Mouse (Mus musculus) liver, embryonic 12.5 days (tissue): ENCODE measurements at regions not wholly inside any gene's neighbourhood (a gene's known extent, or its start where the extent isn't known, plus 50 kb on each side); places are given as distances from the start of the nearest gene placed in this dataset.

Experiments used
- ATAC-seq: fragments of 200-750 bp; cut with Nextera tagmentation; 2 replicates; pipeline ENCODE4 v1.8.0; 2017; ENCODE audit warnings: moderate number of reproducible peaks, mild to moderate bottlenecking, moderate library complexity
- H3K27ac ChIP-seq: fragments of 300-500 bp; sonication (generic); 2 replicates; pipeline ENCODE4 v1.5.1; 2016; ENCODE audit warnings: mild to moderate bottlenecking
- H3K27me3 ChIP-seq: fragments of 300-500 bp; sonication (generic); replicated peaks from 2 replicates; pipeline ENCODE4 v1.6.1; 2016; ENCODE audit warnings: mild to moderate bottlenecking, moderate library complexity
- H3K36me3 ChIP-seq: fragments of 300-500 bp; sonication (generic); 2 replicates; pipeline ENCODE4 v1.6.1; 2016; ENCODE audit warnings: mild to moderate bottlenecking, moderate library complexity
- H3K4me1 ChIP-seq: fragments of 300-500 bp; sonication (generic); 2 replicates; pipeline ENCODE4 v1.6.1; 2016
- H3K4me2 ChIP-seq: fragments of 300-500 bp; sonication (generic); 2 replicates; pipeline ENCODE4 v1.6.1; 2016; ENCODE audit warnings: mild to moderate bottlenecking, moderate library complexity
- H3K4me3 ChIP-seq: fragments of 300-500 bp; sonication (generic); 2 replicates; pipeline ENCODE4 v1.5.1; 2016; ENCODE audit warnings: mild to moderate bottlenecking, moderate library complexity
- H3K9ac ChIP-seq: fragments of 300-500 bp; sonication (generic); 2 replicates; pipeline ENCODE4 v1.6.1; 2016; ENCODE audit warnings: mild to moderate bottlenecking, moderate library complexity
- H3K9me3 ChIP-seq: fragments of 300-500 bp; sonication (generic); replicated peaks from 2 replicates; pipeline ENCODE4 v1.6.1; 2016; ENCODE audit warnings: mild to moderate bottlenecking, moderate library complexity
- WGBS: fragments of 180-500 bp; shearing (Covaris S2); methylation state at CpG from one replicate; pipeline ENCODE4 v1.1.7; 2016; ENCODE audit not compliant: insufficient replicate concordance; 5-methylcytosine and 5-hydroxymethylcytosine counted together

DNA sequence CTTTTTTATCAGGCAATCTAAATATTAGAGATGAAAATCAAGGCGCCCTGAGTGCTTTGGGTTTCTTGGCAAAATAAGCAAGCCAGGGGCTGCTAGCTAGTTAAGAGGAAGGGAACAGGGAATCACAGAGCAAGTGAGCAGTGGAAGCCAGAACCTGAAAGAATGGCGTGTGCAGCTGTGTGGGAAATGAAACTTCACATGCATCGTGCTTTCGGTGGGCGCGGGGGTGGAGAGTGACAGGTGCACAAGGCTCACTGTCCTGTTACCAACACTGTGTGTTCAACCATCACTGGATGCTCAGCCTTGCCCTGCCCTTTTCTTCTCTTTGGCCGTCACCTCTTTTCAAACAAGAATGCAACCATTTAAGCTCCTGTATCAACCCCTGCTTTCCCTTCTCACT, 501.2 kb upstream of the Tbx3 start:
- Histone ChIP-seq H3K27me3 (no peaks in the 10 kb centered on the region), H3K4me3 (no peak overlapping the region), H3K36me3 (no peaks in the 10 kb centered on the region), H3K9me3 (peaks cover 4% of the 10 kb centered on the region; the same call in 1 of the 2 replicates), H3K4me2 (no peak overlapping the region), H3K9ac (no peak overlapping the region), H3K4me1 (no peaks in the 10 kb centered on the region), H3K27ac (no peak overlapping the region)
- no peak for ATAC-seq
- WGBS: 76% methylated on average over 7 of the region's 7 CpGs

DNA sequence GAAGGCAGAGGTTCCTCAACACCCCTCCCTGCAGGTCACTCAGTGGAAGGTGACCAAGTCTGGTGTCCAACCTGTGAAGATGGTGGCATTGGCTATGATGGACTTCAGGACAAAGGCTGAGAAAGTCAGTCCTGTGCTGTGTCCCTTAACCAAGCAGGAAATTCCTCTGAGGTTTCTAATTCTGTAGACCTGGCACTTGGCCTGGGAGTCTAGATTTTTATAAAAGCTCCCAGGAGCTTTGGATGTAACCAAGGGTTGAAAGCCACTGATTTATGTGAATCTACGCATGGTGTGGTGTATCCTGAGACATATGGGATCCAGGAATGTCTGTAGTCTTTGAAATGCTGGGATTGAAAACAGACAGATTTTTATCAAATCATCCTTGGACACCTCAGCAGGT, 498.8 kb upstream of the Tbx3 start:
- WGBS: 56% methylated on average over 1 of the region's 1 CpGs

DNA sequence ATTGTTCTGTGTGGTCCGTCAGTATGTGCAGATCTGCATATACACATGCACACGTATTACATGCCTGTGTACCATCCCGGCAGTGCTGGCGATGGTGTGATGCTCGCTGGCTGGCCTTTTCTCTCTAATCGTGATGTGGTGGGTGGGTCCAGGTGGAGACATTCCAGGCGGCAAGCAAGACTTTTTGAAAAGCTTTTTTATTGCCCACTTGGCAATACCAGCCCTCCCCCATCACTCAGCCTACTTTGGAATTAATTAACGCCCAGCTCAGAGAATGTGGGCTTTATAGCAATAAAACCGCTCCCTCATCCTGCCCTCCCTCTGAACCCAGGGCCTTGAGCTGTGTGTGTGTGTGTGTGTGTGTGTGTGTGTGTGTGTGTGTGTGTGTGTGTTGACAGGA, 491.7 kb upstream of the Tbx3 start:
- no peaks in the 10 kb centered on the region for H3K27me3 ChIP-seq
- H3K4me1 ChIP-seq: no peaks in the 10 kb centered on the region
- H3K9me3 ChIP-seq: peaks cover 4% of the 10 kb centered on the region
- no peak for ATAC-seq
- WGBS: 55% methylated on average over 9 of the region's 9 CpGs
- no peak overlapping the region for H3K4me2 ChIP-seq
- no peak overlapping the region for H3K4me3 ChIP-seq
- H3K27ac ChIP-seq: no peak overlapping the region
- H3K9ac ChIP-seq: no peak overlapping the region
- H3K36me3 ChIP-seq: no peaks in the 10 kb centered on the region

More for the DNA sequence above, 498.8 kb upstream of the Tbx3 start:
- Histone ChIP-seq H3K9ac (no peak overlapping the region), H3K4me1 (no peaks in the 10 kb centered on the region), H3K9me3 (peaks cover 8% of the 10 kb centered on the region), H3K4me2 (no peak overlapping the region), H3K4me3 (no peak overlapping the region), H3K36me3 (no peaks in the 10 kb centered on the region), H3K27ac (no peak overlapping the region), H3K27me3 (no peaks in the 10 kb centered on the region)
- ATAC-seq: no peak

DNA sequence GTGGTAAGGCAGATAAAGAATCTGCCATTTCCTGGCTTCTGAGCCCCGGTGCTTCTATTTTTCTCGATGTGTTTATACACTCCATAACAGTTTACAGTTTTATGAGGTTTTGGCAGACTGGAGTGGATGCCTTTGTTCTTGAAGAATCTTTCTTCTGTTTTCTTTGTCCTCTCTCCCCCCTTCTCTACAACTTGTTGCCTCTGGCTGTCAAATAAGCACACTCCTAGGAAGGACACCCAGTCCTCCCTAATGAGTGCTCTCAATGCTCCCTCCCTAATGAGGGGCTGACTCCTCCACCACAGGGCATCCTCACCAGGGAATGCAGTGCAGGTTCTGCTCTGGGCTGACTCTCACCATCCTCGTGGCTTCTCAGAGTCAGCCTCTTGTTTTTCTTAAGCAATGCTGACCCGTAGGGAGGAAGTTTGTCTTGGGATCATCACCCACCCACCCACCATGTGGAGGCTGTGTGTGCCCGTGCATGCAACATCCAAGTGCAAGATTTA, 486.9 kb upstream of the Tbx3 start:
- Histone ChIP-seq H3K27me3 (no peaks in the 10 kb centered on the region), H3K4me3 (no peak overlapping the region), H3K4me2 (no peak overlapping the region), H3K9ac (no peak overlapping the region), H3K36me3 (no peaks in the 10 kb centered on the region), H3K27ac (no peak overlapping the region), H3K9me3 (no peaks in the 10 kb centered on the region; the same call in 1 of the 2 replicates), H3K4me1 (no peaks in the 10 kb centered on the region)
- 28% methylated on average over 5 of the region's 5 CpGs for WGBS
- ATAC-seq: no peak

DNA sequence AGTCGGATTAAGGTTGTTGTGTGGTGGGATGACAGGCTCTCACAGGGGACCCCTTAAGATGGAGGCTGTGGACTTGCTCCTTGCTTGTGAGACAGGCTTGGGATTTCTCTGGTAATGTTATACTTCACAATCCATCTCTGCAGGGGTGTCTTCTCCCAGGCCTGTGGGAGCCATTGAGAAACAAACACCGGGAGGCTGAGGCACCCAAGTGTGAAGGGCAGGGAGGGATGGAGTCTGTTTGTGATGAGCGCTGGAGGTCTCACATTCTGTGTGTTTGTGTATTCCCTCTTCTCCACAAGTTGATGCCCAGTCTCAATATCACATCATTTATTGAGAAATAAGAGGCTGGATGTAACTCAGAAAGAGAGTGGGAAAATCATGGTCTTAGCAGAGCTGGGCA, 483.9 kb upstream of the Tbx3 start:
- H3K36me3 ChIP-seq: no peaks in the 10 kb centered on the region
- H3K27ac ChIP-seq: no peak overlapping the region
- H3K4me3 ChIP-seq: no peak overlapping the region
- no peak overlapping the region for H3K9ac ChIP-seq
- 0 out of 2 replicates have a peak, but pooled peaks cover 6% of the 10 kb centered on the region for H3K9me3 ChIP-seq
- no peaks in the 10 kb centered on the region for H3K27me3 ChIP-seq
- no peak for ATAC-seq
- H3K4me2 ChIP-seq: no peak overlapping the region
- H3K4me1 ChIP-seq: no peaks in the 10 kb centered on the region
- WGBS: 52% methylated on average over 3 of the region's 3 CpGs

DNA sequence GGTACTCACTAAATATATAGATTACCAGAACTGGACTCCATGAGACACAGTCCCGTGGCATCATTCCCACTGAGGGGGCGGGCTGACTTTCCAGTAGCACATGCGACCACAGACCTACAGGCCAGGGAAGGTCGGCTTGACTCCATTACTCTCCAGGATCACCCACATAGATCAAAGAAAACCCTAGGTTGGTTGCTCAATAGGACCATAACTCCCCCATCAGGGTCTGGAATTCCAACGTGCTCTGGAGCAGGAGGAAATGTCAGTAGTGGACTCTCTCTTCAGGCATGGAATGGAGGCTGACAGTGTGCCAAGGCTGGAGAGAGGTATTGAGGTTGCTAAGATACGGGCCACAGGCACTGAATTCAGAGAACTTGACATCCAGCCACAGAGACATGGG, 482.0 kb upstream of the Tbx3 start:
- H3K9me3 ChIP-seq: 0 out of 2 replicates have a peak, but pooled peaks cover 6% of the 10 kb centered on the region
- no peak overlapping the region for H3K27ac ChIP-seq
- ATAC-seq: no peak
- no peaks in the 10 kb centered on the region for H3K27me3 ChIP-seq
- no peak overlapping the region for H3K9ac ChIP-seq
- 55% methylated on average over 6 of the region's 6 CpGs for WGBS
- no peaks in the 10 kb centered on the region for H3K4me1 ChIP-seq
- no peak overlapping the region for H3K4me3 ChIP-seq
- no peaks in the 10 kb centered on the region for H3K36me3 ChIP-seq
- no peak overlapping the region for H3K4me2 ChIP-seq

DNA sequence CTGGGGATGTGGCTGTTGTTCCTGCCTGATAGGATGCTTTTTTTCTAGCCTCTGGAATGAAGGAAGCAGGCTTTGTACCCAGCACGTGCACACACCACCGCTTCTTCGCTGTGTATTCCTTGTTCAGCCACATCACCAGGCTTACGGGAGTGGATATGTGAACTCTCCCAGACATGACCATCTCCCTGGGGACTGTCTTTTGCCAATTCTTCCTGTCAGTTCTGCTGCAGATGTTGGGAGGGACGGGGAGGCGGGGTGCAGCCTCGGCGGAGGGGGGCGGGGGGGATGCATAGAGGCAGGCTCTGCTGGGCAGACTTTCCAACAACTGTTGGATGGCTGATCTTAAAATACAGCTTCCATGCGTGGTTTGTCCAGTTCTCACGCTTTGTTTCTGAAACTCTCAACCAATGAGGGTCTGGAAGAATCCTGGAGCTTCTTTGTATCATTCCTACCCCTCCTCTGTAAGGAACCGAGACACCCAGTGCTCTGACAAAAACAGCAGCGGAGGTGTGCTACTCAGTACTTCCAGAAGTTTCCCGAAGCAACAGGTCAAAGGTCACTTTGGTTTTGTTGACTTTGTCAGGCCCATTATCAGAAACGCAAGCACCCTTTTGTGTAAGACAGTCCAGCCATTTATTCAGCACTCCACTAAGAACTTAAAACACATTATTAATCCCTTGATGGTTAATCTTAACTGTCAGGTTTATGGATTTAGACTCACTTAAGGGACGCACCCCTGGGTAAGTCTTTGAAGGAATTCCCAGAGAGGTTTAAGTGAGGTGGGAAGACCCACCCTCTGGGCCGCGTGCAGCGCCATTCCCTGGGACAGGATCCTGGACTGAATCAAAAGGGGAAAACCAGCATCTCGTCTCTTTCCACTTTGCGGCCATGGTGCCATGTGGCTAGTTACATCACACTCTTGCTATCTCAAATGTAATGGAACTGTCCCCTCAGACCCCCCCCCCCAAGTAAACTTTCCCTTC, 476.5 kb upstream of the Tbx3 start:
- Histone ChIP-seq H3K4me2 (no peak overlapping the region), H3K36me3 (no peaks in the 10 kb centered on the region), H3K9me3 (0 out of 2 replicates have a peak, but pooled peaks cover 6% of the 10 kb centered on the region), H3K4me3 (no peak overlapping the region), H3K27ac (no peak overlapping the region), H3K4me1 (no peaks in the 10 kb centered on the region), H3K27me3 (no peaks in the 10 kb centered on the region), H3K9ac (no peak overlapping the region)
- 67% methylated on average over 21 of the region's 21 CpGs for WGBS
- no peak for ATAC-seq

DNA sequence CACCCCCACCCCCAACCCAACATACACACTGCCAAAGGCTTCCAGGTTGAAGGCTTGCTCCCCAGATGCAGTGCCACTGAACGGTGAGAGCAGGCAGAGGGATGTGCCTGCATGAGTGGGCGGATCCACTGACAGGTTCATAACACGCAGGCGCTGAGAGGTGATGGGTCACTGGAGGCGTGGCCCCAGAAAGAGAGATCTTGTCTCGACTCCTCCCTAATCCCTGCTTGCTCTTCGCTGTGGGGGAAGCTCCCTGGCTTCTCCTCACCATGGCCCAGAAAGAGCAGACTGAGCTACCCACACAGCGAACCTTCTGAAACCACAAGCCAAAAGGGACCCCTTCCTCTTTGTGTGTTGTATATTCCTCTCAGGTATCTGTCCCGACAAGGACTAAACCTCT, 470.6 kb upstream of the Tbx3 start:
- Histone ChIP-seq H3K4me3 (no peak overlapping the region), H3K27me3 (no peaks in the 10 kb centered on the region), H3K9me3 (no peaks in the 10 kb centered on the region), H3K9ac (no peak overlapping the region), H3K27ac (no peak overlapping the region), H3K36me3 (no peaks in the 10 kb centered on the region), H3K4me1 (no peaks in the 10 kb centered on the region), H3K4me2 (no peak overlapping the region)
- no peak for ATAC-seq
- 21% methylated on average over 9 of the region's 9 CpGs for WGBS

DNA sequence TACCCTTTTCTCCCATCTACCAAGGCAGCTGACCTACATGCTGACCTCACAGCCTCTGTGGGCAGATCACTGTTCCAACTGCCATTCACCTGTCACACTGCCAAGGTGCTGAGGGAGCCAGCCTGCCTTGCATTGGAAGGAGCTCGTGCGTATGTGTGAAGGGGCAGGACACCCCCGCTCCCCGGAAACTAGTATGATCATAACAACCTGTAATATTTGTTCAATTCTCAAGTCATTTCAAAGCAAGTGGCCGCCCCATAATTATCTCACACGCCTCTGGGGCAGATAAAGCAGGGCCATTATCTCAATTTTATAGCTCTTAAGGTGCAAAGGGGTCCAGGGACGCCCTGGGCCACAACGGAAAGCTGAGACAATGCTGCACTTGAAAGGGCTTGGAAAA, 469.2 kb upstream of the Tbx3 start:
- WGBS: 61% methylated on average over 8 of the region's 8 CpGs

DNA sequence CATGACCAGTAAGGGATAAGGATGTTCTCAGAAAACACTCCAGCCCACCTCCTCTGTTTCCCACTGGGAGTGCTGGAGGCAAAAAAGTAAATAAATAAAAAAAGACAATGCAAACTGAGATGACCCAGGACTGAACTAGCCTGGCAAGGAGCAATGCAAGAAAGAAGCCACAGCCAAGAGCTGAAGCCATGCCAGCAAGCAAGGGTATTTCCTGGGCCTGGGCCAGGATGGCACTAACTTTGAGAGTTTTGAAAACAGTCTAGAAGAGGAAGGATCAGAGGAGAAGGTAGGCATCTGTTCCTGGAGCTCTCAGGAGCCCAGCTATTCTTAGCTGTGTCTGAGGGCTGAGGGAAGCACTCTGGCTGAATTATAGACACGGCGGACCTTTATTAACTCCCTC, 465.7 kb upstream of the Tbx3 start:
- 67% methylated on average over 2 of the region's 2 CpGs for WGBS
- Histone ChIP-seq H3K4me2 (no peak overlapping the region), H3K27me3 (no peaks in the 10 kb centered on the region), H3K9me3 (peaks cover 11% of the 10 kb centered on the region), H3K27ac (no peak overlapping the region), H3K4me1 (no peaks in the 10 kb centered on the region), H3K36me3 (no peaks in the 10 kb centered on the region), H3K9ac (no peak overlapping the region), H3K4me3 (no peak overlapping the region)
- ATAC-seq: no peak

More for the DNA sequence above, 469.2 kb upstream of the Tbx3 start:
- Histone ChIP-seq H3K27ac (no peak overlapping the region), H3K27me3 (no peaks in the 10 kb centered on the region), H3K36me3 (no peaks in the 10 kb centered on the region), H3K9ac (no peak overlapping the region), H3K9me3 (no peaks in the 10 kb centered on the region), H3K4me1 (no peaks in the 10 kb centered on the region), H3K4me3 (no peak overlapping the region), H3K4me2 (no peak overlapping the region)
- no peak for ATAC-seq

DNA sequence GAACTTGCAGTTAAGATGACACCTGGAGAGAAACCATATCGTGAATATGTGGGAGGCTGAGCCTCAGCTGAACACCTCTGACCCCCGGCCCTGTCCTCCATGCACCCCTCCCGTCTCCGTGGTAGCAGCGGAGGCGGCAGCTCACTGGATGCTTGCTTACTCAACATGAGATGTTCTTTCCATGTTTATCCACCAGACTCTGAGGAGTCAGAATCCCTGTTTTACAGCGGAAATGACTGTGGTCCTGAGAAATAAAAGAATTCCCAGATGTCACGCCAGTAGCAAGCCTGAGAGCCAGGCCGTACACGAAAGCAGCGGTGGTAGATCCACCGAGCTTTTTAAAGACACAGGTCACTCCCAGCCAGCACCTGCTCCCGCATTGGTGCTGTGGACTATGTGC, 462.4 kb upstream of the Tbx3 start:
- peaks cover 23% of the 10 kb centered on the region for H3K9me3 ChIP-seq
- no peak overlapping the region for H3K9ac ChIP-seq
- no peaks in the 10 kb centered on the region for H3K36me3 ChIP-seq
- H3K27ac ChIP-seq: no peak overlapping the region
- ATAC-seq: no peak
- H3K4me1 ChIP-seq: no peaks in the 10 kb centered on the region
- H3K27me3 ChIP-seq: no peaks in the 10 kb centered on the region
- H3K4me2 ChIP-seq: no peak overlapping the region
- H3K4me3 ChIP-seq: no peak overlapping the region
- WGBS: 66% methylated on average over 13 of the region's 13 CpGs

DNA sequence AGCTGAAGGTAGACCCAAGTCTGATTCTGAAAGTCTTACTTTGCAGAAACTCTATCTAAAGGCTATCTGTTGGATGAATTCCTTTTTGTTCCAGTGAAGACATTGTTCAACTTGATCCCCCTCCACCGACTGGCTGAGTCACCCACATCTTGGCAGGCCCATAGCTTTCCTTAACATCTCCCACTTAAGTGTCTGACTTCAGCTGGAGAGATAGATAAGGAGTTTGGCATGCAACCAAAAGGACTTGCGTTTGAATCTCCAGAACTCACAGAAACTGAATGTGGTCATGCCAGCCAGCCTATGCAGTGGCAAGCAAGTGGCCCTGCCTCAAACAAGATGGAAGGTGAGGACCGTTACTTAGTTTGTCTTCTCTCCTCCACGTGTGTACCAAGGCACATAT, 457.3 kb upstream of the Tbx3 start:
- ATAC-seq: no peak
- Histone ChIP-seq H3K4me3 (no peak overlapping the region), H3K27me3 (no peaks in the 10 kb centered on the region), H3K4me1 (no peaks in the 10 kb centered on the region), H3K9me3 (peaks cover 23% of the 10 kb centered on the region), H3K9ac (no peak overlapping the region), H3K4me2 (no peak overlapping the region), H3K27ac (no peak overlapping the region), H3K36me3 (no peaks in the 10 kb centered on the region)
- 42% methylated on average over 4 of the region's 4 CpGs for WGBS
